Mouse (Mus musculus) naive thymus-derived CD4-positive, alpha-beta T cell, adult 5 months (primary cell): ENCODE measurements around the gene Card11. TPM values are rescaled to one million over a fixed set of nuclear protein-coding genes. Genes with fewer than 3 reads are reported as not detected.

Source experiments
- polyA plus RNA-seq: library from polyadenylated mRNA; unstranded; fragments of 100-300 nt; shearing (Covaris generic); gene quantifications from one replicate; pipeline ENCODE4 v1.2.1, GENCODE M21; 2017

Gene Card11
- polyA plus RNA-seq, result 118 TPM

DNA sequence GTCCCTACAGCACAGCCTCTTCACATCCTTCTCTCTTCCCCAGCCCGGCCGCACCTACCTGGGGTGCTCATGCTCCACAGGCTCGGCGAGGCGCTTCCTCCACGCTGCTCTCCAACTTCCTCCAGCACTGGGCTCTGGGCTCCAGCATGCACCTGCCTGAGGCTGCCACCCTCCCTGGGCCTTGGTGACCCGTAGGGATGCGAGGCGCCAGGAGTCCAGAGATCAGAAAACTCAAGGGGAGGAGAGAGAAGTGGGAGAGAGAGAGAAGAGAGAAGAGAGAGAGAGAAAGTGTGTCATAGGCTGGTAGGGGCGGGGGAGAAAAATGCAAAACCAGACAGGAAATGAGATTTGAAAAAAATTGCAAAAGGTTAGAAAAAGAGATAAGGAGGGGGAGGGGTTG is at the start of gene Card11:
Card11 (minus strand) TSS at position 234 of the 400 bp plus-strand sequence.

DNA sequence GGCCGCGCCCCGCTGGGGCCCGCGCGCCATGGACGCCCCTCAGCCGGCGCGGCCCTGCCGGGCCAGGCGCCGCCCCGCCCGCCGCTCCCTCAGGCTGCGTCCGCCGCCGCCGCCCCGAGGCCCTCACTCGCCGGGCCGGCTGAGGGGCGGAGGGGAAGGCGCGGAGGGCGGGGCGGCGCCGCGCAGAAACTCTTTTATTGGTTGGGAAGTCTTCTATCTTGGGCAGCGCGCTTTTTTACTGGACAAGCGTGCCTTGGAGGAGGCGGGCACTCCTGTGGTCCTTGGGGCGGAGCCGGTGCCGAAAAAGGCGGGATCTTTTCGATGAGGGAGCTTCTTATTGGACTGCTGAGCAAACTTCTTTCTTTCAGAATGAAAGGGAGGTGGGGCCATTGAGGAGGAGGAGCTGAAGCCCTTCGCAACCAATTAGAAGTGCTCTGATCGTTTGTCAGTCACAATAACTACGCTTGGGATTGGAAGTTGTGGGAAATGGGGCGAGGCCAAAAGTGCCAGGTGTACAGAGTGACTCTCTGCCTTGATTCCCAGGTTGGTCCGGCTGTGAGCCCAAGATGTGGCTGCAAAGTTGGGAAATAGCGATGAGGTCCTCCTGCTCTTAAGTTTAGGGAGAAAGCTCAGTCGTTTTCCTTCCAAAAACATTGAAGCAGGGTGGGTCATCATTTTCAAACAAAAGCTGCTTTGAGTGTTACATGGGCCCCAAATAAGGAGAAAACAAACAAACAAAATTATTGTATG is 169.9 kb downstream of the Card11 start, which contains the start of gene Gna12:
Gna12 (minus strand) TSS at position 118 of the 750 bp plus-strand sequence.

Other genes with a start within 250 kb of the Card11 start
- gene Gna12, start 170.2 kb downstream of the Card11 start, polyA plus RNA-seq, result 33.9 TPM
- gene Sdk1, start 240.9 kb upstream of the Card11 start, polyA plus RNA-seq, result not detected